Mouse (Mus musculus) telencephalon, adult 2 months (tissue): ENCODE data around the gene Mrnip.

Experiments used
- DNase-seq: peaks from one replicate; pipeline ENCODE4 v3.0.0-alpha.2; 2011; ENCODE audit warnings: low read depth, low spot score

Mrnip gene

DNA sequence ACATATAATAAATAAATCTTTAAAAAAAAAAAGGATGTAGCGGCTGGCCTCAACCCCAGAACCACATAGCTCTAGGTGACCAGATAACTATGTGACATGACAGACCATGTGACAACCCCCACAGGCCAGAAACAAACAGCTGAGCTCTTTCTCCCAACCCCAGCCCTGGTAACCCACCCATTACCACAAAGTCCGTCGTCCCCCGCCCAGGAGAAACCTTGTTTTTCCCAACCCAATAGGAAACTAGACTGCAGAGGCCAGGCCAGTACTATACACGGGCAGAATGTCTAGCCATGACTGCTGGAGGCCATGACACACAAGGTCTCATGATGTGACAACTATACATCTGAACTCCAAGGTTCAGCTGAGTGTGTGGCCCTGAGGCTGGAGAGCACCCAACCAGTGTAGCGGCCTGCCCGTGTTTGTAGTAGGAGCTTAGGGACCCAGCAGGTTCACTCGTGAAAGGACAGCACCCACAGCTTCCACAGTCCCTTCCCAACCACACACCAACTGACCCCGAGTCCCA lies 29.1 kb downstream of the Mrnip start:
- DNase-seq, result no peak

DNA sequence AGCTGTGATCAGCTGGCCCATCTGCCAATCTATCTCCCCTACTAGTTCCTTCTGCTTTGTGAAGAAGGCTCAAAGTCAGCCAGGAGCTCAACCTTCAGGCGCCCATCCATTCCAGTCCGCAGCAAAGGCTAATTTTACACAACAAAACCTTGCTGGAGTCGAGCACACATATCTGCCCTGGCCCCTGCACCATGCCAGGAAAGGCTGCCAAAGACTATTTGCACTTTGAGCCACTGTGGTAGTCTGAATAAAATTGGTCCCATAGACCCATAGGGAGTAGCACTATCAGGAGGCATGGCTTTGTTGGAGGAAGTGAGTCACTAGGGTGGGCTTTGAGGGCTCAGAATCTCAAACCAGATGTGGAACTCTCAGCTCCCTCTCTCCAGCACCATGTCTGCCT lies 31.2 kb downstream of the Mrnip start:
- no peak for DNase-seq

DNA sequence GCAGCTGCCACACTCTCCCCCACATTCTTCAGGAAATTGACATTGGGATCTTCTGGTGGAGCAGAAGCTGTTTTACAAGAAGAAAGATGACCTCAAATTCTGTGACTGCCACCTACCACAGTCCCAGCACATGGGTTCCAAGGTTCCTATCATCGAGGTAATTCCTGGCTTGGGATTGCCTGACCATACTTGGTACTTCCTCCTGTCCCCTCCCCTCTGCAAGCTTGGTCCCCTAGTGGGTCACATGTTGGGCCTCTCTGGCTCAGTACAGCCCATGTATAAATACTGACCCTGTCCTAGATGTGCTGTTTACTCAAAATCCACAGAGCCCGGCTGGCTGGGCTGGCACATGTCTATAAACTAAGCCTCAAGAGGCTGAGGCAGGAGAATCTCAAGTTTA lies 31.8 kb downstream of the Mrnip start:
- DNase-seq, result no peak

DNA sequence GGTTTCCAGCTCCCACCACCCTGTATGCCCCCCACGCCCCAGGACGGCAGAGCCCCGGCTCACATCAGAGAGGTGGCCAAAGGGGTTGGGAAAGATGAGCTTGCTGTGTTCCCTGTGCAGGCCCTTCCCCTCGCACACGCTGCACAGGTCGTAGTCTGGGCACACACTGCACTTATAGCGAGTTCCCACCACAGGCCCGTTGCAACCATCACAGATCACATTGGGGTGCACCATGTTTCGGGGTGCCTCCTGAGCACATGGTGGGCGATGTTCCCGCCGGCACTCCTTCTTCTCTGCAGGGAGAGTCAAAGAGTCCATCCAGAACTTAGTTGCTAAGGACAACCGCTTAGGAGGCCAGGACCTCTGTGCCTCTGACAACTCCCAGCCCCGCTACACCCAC lies 33.1 kb downstream of the Mrnip start:
- no peak for DNase-seq

DNA sequence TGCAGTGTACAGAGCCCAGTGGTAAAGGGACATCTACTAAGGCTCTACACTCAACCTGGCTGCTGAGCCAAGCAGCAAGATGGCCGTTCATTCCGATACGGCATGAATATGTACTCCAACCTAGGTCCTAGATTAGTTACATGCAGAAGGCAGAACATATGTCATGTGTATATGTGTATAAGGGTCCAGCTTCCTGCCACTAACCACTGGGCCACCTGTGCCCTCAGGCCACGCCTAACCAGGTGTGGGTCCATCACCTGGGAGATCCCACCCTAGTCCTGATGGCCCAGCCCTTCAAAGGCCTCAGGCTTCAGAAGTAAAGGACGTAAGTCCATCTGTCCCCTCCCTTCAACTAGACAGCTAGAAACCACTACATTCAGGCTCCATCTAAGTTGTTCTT lies 33.8 kb downstream of the Mrnip start:
- DNase-seq, result no peak

DNA sequence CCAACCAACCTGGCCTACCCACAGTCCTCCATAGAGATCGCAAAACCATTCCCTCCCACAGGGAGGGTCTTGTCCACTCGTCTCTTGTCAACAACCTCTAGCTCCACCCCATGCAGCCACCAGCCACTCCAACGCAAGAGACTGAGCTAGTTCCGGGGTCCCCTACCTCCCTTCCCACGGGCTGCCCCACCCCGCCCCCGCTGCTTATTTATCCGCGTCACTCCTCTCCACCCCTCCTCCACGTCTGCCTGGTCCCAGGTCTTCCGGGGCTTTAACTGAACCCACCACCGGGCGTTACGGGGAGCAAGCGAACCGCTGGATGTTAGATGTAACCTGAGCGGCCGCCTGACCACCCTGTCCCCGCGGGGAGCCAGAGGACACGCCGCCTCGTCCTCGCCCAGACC lies 35.9 kb downstream of the Mrnip start:
- DNase-seq, result peak; percentile 91

DNA sequence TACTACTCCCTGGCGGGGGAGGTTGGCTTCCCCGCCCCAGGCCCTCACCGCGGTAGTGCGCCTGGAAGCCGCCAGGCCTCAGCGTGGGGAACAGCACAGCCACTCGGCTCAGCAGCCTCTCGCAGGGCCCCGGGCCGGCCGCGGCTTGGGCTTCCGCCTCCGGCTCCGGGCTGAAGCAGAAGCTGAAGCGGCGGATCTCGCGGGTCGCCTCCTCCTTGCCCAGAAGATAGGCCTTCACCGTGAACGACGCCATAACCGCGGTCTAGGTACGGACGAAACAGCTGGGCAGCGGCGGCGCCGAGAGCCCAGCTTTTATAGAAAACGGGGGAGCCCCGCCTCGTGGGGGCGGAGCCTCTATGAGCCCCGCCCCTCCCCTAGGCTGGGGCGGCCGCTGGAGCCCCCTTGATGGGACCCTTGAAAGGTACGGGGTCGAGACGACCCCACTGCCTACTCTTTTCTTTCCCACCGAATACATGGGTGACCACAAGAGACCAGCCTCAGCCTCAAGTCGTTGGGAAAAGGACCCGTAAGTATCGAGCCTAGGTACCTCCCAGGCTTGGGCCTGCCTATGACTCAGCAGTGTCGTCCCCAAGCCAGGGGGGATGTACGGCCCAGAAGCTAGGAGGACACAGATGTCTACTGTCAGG lies 36.4 kb downstream of the Mrnip start, which contains the start of the genes Sqstm1 and Mgat4b:
Gene Sqstm1, minus strand, starts transcription at position 323 of the 647 bp plus-strand sequence.
Gene Mgat4b, plus strand, starts transcription at position 386 of the 647 bp plus-strand sequence.
- no peak for DNase-seq

DNA sequence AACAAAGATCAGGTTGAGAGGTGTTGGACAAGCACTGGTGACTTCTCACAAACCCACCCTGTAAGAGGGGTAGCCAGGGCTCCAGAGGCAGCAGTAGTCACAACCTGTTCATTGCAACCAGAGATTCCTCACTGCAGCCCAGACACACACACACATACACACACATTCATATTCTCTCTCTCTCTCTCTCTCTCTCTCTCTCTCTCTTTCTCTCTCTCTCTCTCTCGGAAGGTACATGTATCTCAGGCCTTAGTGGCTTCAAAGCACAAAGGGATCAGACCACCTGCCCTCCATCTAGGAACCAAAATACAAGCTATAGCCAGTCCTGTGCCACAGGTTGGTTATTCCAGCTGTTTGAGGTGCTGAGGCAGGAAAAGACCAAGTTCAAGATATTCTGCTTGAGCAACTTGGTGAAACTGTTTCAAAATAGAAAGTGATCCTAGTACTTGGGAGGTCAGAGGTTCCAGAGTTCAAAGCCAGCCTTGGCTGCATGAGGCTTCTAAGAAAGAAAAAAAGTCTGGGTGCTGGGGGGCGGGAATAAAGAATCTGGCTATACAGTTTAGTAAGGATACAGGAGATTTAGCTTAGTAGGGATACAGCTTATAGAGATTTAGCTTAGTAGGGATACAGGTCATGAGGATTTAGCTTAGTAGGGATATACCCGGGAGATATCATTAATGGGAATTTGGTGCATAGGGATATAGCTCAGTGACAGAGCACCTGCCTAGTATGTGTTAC lies 37.2 kb downstream of the Mrnip start:
- DNase-seq, result no peak

DNA sequence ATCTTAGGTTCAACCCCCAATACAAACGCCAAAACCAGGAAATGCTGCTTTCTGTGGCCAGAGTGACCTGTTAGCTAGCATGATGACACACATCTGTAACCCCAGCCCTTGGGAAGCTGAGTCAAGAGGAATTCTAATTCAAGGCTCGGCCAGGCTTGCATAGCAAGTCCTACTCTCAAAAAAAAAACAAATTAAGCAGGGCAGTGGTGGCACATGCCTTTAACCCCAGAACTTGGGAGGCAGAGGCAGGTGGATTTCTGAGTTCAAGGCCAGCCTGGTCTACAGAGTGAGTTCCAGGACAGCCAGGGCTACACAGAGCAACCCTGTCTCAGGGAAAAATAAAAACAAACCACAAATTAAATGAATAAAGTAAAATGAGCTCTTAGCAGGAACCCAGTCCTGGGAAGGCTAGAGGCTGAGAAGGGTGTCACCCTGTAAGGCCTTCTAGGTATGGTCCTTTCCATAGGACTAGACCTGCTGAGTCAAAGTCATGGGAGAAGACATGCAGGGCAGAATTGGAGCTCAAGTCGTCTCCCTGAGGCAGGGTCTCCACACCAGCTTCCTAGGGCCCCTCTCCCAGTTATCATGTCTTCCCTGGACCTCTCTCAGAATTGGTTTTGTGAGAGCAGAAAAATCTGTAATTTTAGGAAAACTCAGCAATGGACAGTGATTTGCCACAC lies 38.0 kb downstream of the Mrnip start:
- no peak for DNase-seq

DNA sequence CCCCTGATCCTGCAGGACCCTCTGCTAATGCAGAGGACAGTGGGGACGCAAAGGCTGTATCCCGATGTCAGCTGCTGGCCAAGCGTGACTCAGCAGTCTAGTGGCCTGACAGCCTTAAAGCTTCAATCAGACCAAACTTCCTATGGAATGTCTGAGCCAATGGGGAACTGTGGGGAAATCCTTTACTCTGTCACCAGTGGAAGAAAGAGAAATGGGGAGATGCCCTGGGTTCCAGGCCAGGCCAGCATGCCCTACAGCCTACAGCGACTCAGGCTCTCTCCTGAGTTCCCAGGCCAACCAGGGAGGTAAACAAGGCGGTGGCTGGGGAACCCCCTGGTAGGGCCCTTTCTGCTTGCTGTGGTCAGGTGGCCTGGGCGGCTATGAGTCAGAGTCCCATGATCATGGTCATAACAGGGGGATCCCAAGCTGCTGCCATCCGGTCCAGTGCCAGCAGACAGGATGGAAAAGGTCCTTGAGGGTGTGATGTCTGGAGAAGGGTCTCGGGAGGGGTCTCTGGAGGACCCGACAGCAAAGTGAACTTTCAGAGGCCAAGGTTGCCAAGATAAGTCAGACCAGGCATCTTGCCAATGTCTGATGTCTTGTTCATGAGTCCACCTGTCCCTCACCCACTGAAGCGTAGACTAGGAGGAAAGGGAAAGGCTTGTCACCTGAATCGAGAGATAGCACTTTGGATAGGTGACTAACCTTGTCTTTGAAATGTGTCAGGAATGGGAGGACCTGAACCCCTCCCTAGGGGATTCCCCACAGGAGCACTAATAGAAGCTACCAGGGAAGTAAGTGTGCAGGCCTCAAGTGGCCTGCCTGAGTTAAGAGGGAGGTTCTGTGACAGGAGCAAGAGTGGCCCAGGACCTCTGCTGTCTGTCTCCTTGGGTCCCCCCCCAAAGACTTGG lies 38.9 kb downstream of the Mrnip start:
- DNase-seq, result no peak

DNA sequence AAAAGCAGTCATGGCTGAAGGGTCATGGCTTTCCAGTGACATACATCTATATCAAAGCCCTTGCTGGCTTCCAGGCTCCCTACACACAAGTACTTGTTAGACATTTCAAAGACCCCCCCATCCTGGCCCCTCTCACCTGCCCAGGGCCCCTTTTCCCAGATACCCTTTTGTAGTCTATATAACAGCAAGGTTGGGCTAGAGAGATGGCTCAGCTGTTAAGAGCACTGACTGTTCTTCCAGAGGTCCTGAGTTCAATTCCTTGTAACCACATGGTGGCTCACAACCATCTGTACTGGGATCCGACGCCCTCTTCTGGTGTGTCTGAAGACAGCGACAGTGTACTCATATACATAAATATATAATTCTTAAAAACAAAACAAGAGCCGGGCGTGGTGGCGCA lies 40.4 kb downstream of the Mrnip start:
- no peak for DNase-seq

DNA sequence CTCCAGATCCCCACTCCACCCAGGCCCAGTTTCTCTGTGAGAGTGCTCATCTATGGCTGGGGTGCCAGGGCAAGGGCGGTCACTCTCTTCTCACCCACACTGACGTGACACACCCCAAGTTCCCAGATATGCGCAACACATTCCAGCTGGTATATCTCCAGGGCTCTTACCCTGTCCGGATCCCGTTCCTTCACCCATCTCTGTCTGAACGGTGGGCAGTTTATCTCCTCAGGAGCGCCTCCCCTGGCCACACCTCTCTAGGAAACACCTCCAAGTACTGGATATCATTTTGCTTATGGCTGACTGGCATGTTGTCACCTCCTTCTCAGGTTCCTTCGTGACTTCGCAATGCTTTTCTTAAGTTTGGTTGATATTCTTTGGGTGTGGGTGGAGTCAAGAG lies 41.4 kb downstream of the Mrnip start:
- no peak for DNase-seq

DNA sequence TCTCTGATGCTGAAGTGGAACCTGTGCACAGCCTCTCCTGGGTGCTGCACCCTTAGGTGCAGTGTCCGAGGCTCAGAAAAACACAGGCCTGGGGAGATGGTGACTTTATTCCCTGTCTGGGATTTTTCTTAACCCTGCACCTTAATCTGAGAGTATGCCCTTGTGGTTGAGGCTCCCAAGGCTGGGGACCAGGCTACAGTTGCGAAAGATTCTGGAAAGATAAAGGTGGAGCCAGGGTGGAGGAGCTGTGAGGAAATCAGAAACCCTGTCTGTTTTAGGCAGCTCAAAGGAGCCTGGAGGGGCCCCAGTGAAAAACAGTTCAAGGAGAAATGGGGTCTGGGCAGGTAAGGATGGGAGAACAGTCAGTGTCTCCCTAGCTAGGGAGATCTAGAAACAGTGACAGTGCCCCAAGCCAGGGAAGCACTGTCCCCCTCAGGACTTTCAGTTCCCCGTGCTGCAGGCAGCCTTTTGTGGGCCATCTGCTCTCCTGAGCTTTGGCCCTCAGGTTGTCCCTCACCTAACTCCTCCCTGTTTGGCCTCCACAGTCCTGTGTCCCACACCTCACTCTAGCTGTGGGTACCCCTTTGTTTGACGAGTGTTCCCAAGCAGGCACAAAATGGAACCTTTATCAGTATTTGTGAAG lies 42.6 kb downstream of the Mrnip start:
- DNase-seq, result no peak

DNA sequence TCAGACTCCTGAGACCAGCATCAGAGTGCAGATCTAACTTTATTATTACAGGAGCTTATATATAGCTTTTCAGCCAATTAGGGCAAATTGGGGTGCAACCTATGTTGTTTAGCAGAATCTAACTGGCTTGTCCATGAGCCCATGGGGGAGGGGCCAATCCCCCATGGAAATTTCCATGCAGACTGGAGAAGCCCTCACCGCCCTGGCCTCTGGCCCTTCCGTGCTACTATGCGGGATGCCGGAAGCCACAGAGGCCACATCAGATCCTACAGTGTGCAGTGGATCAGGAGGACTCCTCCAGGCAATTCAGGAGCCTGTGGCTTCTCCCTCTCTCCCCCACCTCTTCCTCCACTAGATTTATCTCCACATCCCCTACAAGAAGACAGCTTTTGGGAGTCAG lies 43.6 kb downstream of the Mrnip start:
- no peak for DNase-seq

DNA sequence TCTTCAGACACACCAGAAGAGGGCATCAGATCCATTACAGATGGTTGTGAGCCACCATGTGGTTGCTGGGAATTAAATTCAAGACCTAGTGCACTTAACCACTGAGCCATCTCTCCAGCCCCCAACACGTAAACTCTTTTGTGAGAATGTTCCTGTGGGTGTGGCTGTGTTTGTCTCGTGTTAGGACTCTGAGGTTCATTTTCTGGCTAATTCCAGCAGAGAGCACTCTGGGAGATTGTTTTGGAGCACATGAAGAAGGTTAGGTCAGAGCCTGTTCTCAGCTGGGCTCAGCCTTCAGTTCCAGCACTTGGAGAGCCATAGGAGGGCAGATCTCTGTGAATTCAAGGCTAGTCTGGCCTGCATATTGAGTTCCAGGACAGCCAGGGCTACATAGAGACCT lies 45.6 kb downstream of the Mrnip start:
- no peak for DNase-seq

DNA sequence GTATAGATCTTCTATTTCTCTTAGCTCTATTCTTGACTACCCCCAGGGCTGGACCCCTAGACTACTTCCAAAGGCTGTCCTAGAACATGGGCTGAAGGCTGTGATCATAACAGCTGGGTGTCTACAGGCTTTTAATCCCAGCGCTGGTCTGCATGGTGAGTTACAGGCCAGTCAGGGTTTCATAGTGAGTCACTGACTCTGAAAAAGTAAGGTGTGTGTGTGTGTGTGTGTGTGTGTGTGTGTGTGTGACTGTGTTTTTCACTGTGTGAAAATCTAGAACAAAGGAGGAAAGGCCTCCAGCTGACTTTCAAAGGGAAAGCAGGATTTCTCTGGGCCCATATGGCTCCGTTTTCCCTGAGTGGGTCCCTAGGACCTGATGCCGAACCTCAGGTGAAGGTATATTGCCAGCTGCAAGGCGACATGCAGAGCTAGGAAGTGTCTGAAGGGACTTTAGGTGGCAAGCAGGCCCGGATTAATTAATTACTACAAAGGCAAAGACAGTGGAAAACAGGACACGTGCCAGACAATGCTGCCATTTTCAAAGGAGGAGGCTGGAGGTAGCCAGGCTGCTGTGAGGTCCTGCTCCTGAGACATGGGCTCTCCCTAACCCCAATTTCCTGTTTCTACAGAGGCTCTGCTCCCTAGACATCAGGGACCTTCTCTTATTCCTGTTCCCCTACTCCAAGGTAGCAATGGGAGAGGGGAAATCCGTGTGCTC lies 48.5 kb downstream of the Mrnip start:
- no peak for DNase-seq

DNA sequence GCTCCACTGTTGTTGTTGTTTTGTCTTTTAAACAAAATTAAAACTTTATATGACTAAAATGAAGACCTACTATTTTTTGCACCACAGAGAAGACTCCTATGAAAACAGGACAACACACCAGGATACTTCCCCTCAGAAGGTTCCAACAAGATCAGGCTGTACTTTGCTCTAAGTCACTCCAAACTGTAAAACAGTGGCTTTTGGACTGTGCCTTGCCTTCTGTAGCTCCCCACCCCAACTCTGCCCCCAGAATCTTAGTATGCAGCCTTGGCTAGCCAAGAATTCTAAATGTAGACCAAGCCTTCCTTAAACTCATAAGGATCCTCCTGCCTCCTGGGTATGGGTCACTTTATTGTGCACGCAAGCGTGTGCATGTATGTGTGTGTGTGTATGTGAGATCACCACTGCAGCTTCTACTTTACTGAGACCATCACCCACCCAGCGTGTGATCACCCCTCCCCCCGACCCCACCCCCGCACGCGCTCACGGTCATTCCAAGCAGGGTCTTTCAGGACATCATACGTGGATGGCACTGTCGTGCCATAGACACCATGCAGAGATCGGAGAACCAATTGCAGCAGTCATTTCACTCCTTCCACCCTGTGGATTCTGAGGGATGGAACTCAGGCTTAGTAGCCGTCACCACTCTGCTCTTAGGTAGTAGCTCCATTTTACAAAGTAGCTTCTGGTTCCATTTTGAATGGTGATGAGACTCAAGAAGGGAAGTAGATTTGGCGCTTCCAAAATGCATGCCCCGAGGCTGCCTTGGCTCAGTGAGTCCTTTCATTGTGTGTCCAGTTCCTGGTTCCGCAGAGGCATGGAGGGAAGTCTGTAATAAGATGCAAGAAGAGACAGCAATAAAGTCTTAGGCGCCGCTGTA lies 49.8 kb downstream of the Mrnip start:
- no peak for DNase-seq

DNA sequence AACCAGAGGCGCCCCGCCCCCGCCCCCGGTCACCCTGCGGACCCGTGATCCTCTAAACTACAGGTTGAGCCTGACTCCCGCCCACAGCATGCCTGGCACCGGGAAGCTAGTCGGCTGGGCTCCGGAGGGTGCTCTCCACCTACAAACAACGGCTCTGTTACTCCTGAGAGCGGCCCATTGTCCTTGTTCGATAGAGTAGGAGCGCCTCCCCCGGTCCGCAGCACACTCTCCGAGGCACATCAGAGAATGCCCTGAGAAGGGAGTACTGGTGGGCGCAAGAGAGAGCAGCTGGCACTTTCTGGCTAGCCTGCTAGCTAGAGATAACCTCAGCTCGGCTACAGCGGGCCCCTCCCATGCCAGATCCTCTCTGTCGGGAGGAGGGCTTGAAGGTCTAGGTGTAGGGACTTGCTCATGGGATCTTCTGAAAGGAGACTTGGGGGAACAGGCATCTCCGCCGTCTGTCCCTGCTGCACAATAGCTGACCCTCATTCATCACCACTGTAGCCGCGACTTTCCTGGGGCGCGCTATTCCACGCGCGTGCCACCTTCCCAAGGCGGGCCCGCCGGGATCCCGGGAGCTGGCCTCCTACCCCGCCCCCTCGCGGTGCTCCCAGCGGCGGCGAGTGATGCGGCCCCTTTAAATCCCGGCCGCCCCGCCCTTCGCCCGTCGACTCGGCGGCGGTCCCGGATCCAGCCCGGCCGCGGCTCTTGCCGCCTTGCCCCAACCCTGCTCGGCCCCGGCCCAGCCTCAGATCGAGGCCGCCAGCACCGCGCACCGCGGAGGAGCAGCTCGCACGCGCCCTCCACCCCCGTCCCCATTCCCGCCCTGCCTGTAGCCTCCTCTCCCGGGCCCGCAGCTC lies 50.7 kb downstream of the Mrnip start:
- no peak for DNase-seq
